In genomic region chr7:114316361-114316871, GRCm38 (mm10) we compare ENCODE assay signal across 9 mouse cellular contexts. TPM values are rescaled to one million over a fixed set of nuclear protein-coding genes. Genes with fewer than 3 reads are reported as not detected.
A peak's percentile ranks its signal among the peaks of the same experiment; 100 is the strongest.
DNase-seq lines count a peak whose midpoint lies in the region; ATAC-seq and TF ChIP-seq lines count a peak whose summit lies in the region.
"Had no signal": no experiment of that assay in that cellular context is flagged by ENCODE, and none has a peak within 500 bp of the region (broad histone marks: within the 10 kb centered on the region; RNA-seq: fewer than 3 reads in every experiment).

No protein-coding gene starts in this region.

- peaks cover 14% of the 10 kb centered on the region for H3K4me1 ChIP-seq in lung, embryonic 16.5 days (replicated peaks; ENCODE audit: control insufficient read depth, insufficient read depth, low read length)
- peaks cover 5% of the 10 kb centered on the region for H3K4me1 ChIP-seq in cortical plate, adult 2 months (ENCODE audit: control insufficient read depth, insufficient read depth, low read length)
- no peaks in the 10 kb centered on the region; the same call in 1 of the 2 replicates for H3K4me1 ChIP-seq in small intestine, adult 2 months (ENCODE audit: control insufficient read depth, insufficient read depth, insufficient read length, low read length)
- H3K4me1 ChIP-seq in hindbrain, embryonic 11.5 days (replicated peaks; ENCODE audit: control insufficient read depth, insufficient read depth, low read length), result no peaks in the 10 kb centered on the region

- H3K4me3 ChIP-seq in lung, embryonic 16.5 days (ENCODE audit: low read length), result no peak overlapping the region
- H3K4me3 ChIP-seq in cortical plate, adult 2 months (ENCODE audit: insufficient read depth, low read length), result no peak overlapping the region
- H3K4me3 ChIP-seq in small intestine, adult 2 months (ENCODE audit: low read depth, low read length), result no peak overlapping the region
- no peak overlapping the region for H3K4me3 ChIP-seq in hindbrain, embryonic 11.5 days (ENCODE audit: low read depth, low read length)

- 61% methylated on average over 5 of the region's 5 CpGs for WGBS in lung, embryonic 16.5 days
- 84% methylated on average over 5 of the region's 5 CpGs for WGBS in small intestine, adult 2 months
- WGBS in hindbrain, embryonic 11.5 days, result 40% methylated on average over 5 of the region's 5 CpGs

- no peak overlapping the region for H3K9ac ChIP-seq in lung, embryonic 16.5 days (ENCODE audit: low read length)
- no peak overlapping the region for H3K9ac ChIP-seq in hindbrain, embryonic 11.5 days (ENCODE audit: low read depth, low read length)

- no peak overlapping the region for H3K4me2 ChIP-seq in lung, embryonic 16.5 days (ENCODE audit: low read depth, low read length)
- no peak overlapping the region for H3K4me2 ChIP-seq in hindbrain, embryonic 11.5 days (replicated peaks; ENCODE audit: low read depth, low read length)

- no peak for DNase-seq in frontal cortex, postnatal 25 days (ENCODE audit: low spot score in 2 of 2)
- no peak for DNase-seq in lung, postnatal 25 days (ENCODE audit: low spot score)
- DNase-seq in gastrocnemius, postnatal 10 days, result no peak
- no peak for DNase-seq in hindbrain, embryonic 11.5 days (ENCODE audit: low spot score)

- TF ChIP-seq POLR2A in cortical plate, adult 2 months (IDR thresholded peaks at IDR 0.05; ENCODE audit: extremely low read depth, insufficient read depth, low read length), result no peak
- no peak for TF ChIP-seq POLR2A in small intestine, adult 2 months (IDR thresholded peaks at IDR 0.05; ENCODE audit: low read depth, low read length)

- peak; percentile 81 for ATAC-seq in frontal cortex, adult (ENCODE audit: low TSS enrichment)
- ATAC-seq in lung, embryonic 16.5 days (ENCODE audit: low read depth), result no peak
- no peak for ATAC-seq in hindbrain, embryonic 11.5 days (ENCODE audit: low FRiP score)
- ATAC-seq: midbrain, embryonic 16.5 days had no signal

- no peaks in the 10 kb centered on the region for H3K9me3 ChIP-seq in lung, embryonic 16.5 days (ENCODE audit: control insufficient read depth, low read length)
- H3K9me3 ChIP-seq in hindbrain, embryonic 11.5 days (ENCODE audit: control insufficient read depth, low read length), result no peaks in the 10 kb centered on the region

- TF ChIP-seq CTCF in cortical plate, adult 2 months (IDR thresholded peaks at IDR 0.05; ENCODE audit: extremely low read depth, insufficient read depth, low read length), result no peak
- no peak for TF ChIP-seq CTCF in small intestine, adult 2 months (IDR thresholded peaks at IDR 0.05; ENCODE audit: extremely low read depth, insufficient read length, insufficient replicate concordance, low read depth, low read length)

- H3K27me3 ChIP-seq in lung, embryonic 16.5 days (ENCODE audit: control insufficient read depth, insufficient read depth, low read depth, low read length), result no peaks in the 10 kb centered on the region
- no peaks in the 10 kb centered on the region for H3K27me3 ChIP-seq in small intestine, adult 2 months (ENCODE audit: control insufficient read depth, insufficient read depth, low read length)
- no peaks in the 10 kb centered on the region for H3K27me3 ChIP-seq in hindbrain, embryonic 11.5 days (ENCODE audit: control insufficient read depth, insufficient read depth, low read length)

- H3K36me3 ChIP-seq in lung, embryonic 16.5 days (ENCODE audit: control insufficient read depth, insufficient read depth, low read length), result no peaks in the 10 kb centered on the region
- H3K36me3 ChIP-seq in small intestine, adult 2 months (ENCODE audit: control insufficient read depth, insufficient read depth, low read length), result no peaks in the 10 kb centered on the region
- no peaks in the 10 kb centered on the region for H3K36me3 ChIP-seq in hindbrain, embryonic 11.5 days (ENCODE audit: control insufficient read depth, insufficient read depth, low read length)

- peak overlapping the region; percentile 55 for H3K27ac ChIP-seq in lung, embryonic 16.5 days (ENCODE audit: low read length)
- peak overlapping the region; percentile 61; the same call in 1 of the 2 replicates for H3K27ac ChIP-seq in cortical plate, adult 2 months (ENCODE audit: insufficient read depth, low read length)
- peak overlapping the region; percentile 87 for H3K27ac ChIP-seq in small intestine, adult 2 months (ENCODE audit: insufficient read depth, low read depth, low read length)
- no peak overlapping the region for H3K27ac ChIP-seq in hindbrain, embryonic 11.5 days (ENCODE audit: low read depth, low read length)

RNA-seq across cellular contexts. Expression of gene Psma1, which starts 40.5 kb away (rescaled TPM):
- 393 and 421 TPM in 2 replicates for polyA plus RNA-seq in lung, embryonic 16.5 days (2015; fragmentation: Nextera tagmentation; extraction: Ambion mirVana)
- polyA plus RNA-seq in cortical plate, adult 2 months (2012; rRNA removed), result 154 and 156 TPM in 2 replicates
- 21.6 and 39.1 TPM in 2 replicates for polyA plus RNA-seq in small intestine, adult 2 months (2012; rRNA removed)
- 100 to 1,000 TPM; 108 to 114 TPM for total RNA-seq in gastrocnemius, postnatal 10 days (2021)
- polyA plus RNA-seq in hindbrain, embryonic 11.5 days (2014; fragmentation: Nextera tagmentation; extraction: Ambion mirVana), result 476 and 479 TPM in 2 replicates
